Mouse (Mus musculus): ENCODE measurements around the gene Nacc1. TPM values are rescaled to one million over a fixed set of nuclear protein-coding genes. Genes with fewer than 3 reads are reported as not detected.

Nacc1 gene
- polyA plus RNA-seq, 1 experiment from 2014 or later: 19.1 TPM

DNA sequence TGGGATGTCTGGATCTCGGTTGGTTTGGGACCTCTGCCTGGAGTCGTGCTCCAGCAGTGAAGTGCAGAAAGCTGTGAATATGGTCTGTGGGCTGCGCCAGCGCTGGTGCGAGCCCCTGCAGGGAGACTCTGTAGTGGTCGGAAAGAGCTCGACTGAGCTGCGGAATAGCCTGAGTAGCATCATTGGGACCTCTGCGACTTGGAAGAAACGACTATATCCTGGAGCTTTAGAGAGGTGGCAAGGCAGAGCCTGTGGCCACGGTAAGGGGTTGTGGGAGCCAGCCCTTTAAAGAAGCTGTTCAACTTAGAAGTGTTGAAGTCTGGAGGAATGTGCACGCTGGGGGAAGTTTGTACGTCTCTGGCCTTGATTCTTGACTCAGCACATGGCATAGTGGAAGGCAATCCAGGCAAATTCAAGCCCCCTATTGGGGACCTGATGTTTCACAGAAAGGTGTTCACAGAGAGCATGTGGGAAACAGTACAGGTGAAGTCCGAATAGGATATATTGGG lies 22.2 kb downstream of the Nacc1 start:
- Histone ChIP-seq H3K4me3 (ENCODE audit: low read depth, low read length) (peak overlapping the region; percentile 95), H3K4me2 (peak overlapping the region; percentile 93), H3K27me3 (ENCODE audit: control insufficient read depth, insufficient read depth, low read length) (no peaks in the 10 kb centered on the region), H3K4me1 (ENCODE audit: control insufficient read depth, insufficient read depth, low read length) (peaks cover 17% of the 10 kb centered on the region), H3K27ac (ENCODE audit: low read depth, low read length) (peak overlapping the region; percentile 96), H3K9ac (ENCODE audit: low read depth, low read length) (peak overlapping the region; percentile 89), H3K36me3 (ENCODE audit: control insufficient read depth, insufficient read depth, low read length) (peaks cover 3% of the 10 kb centered on the region; the same call in 1 of the 2 replicates), H3K9me3 (replicated peaks; ENCODE audit: control insufficient read depth, low read length) (no peaks in the 10 kb centered on the region)
- 3% methylated on average over 14 of the region's 14 CpGs for WGBS (ENCODE audit: insufficient replicate concordance)
- ATAC-seq (replicated peaks; ENCODE audit: insufficient number of reproducible peaks, low FRiP score, low TSS enrichment): no peak

DNA sequence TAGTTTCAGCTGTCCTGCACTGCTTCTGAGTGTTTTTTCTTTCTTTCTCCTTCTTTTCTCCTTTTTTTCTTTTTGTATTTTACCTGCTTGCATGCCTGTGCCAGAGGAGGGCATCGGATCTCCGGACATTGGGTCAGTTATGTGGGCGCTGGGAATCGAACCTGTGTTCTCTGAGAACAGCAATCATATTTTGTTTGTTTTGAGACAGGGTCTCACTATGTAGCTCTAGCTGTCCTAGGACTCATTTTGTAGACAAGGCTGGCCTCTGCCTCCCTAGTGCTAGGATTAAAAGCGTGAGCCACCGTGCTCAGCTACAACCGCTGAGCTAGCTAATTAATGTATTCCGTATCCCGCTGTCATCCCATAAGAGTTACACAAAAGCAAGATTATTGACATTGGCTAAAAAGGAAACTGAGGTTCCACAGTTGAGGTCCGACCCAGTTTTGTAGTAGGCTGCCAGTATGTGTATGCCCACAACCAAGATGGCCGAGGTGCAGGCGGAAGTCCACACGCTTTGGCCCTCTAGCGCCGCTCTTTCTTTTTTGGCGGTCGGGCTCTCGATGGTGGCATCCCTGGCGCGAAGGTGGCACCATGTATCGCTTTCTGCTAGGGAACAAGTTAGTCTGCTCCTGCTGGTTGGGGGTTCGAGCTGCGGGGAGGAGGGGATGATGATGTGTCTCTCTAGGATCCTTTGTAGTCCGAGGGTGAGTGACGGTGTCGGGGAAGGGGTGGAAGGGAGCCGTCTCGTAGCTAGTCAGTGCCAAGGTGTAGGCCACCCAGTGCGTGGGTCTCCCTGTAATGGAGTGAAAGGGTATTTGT lies 22.9 kb downstream of the Nacc1 start:
- Histone ChIP-seq H3K9ac (ENCODE audit: low read depth, low read length) (peak overlapping the region; percentile 89), H3K9me3 (replicated peaks; ENCODE audit: control insufficient read depth, low read length) (no peaks in the 10 kb centered on the region), H3K4me3 (ENCODE audit: low read depth, low read length) (peak overlapping the region; percentile 95), H3K4me1 (ENCODE audit: control insufficient read depth, insufficient read depth, low read length) (peaks cover 22% of the 10 kb centered on the region), H3K4me2 (peak overlapping the region; percentile 93), H3K27me3 (ENCODE audit: control insufficient read depth, insufficient read depth, low read length) (no peaks in the 10 kb centered on the region), H3K27ac (ENCODE audit: low read depth, low read length) (peak overlapping the region; percentile 96), H3K36me3 (ENCODE audit: control insufficient read depth, insufficient read depth, low read length) (no peaks in the 10 kb centered on the region; the same call in 1 of the 2 replicates)
- no peak for ATAC-seq (replicated peaks; ENCODE audit: insufficient number of reproducible peaks, low FRiP score, low TSS enrichment)
- WGBS (ENCODE audit: insufficient replicate concordance): under 1% methylated on average over 29 of the region's 29 CpGs

DNA sequence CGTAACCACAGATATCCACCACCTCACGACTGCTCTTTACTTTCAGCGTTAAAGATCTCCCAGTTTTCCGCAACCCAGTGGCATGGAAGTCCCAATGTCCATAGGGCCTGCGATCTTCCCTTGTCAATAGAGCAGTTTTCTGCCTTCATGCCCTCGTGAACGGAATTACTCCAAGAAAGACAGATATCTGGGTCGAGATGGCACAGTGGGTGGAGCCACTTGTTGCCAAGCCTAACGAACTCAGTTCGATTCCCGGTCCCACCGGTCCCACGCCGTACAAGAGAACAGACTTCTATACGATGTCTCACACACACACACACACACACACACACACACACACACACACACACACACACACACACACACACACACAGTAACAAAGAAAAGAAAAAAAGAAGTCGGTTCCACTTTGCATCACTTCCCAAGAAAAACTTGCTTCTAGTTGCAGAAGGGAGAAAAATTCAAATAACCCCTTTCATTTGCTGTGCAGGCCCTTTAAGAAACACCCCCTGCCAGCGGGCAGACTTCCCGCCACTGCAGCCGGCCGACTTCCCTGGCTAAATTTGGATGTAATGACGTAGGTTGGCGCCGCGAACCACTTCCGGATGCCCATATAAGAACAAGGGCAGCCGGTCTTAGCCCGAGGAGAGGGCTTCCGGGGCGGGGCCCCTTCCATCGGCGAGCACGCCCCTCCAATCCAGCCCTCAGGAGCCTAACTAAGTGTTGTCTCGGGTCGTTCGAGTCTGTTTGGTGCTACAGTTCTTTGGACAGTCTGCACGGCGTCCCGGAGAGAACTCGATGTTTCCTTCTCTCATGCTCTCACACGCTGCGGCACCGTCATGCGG lies 24.0 kb downstream of the Nacc1 start:
- peak overlapping the region; percentile 95 for H3K4me3 ChIP-seq (ENCODE audit: low read depth, low read length)
- H3K27me3 ChIP-seq (ENCODE audit: control insufficient read depth, insufficient read depth, low read length): no peaks in the 10 kb centered on the region
- no peaks in the 10 kb centered on the region for H3K9me3 ChIP-seq (replicated peaks; ENCODE audit: control insufficient read depth, low read length)
- peak overlapping the region; percentile 89 for H3K9ac ChIP-seq (ENCODE audit: low read depth, low read length)
- H3K4me2 ChIP-seq: peak overlapping the region; percentile 93
- H3K4me1 ChIP-seq (ENCODE audit: control insufficient read depth, insufficient read depth, low read length): peaks cover 32% of the 10 kb centered on the region
- 2% methylated on average over 43 of the region's 43 CpGs for WGBS (ENCODE audit: insufficient replicate concordance)
- H3K36me3 ChIP-seq (ENCODE audit: control insufficient read depth, insufficient read depth, low read length): no peaks in the 10 kb centered on the region
- peak overlapping the region; percentile 96 for H3K27ac ChIP-seq (ENCODE audit: low read depth, low read length)
- peak; percentile 83 for ATAC-seq (replicated peaks; ENCODE audit: insufficient number of reproducible peaks, low FRiP score, low TSS enrichment)

DNA sequence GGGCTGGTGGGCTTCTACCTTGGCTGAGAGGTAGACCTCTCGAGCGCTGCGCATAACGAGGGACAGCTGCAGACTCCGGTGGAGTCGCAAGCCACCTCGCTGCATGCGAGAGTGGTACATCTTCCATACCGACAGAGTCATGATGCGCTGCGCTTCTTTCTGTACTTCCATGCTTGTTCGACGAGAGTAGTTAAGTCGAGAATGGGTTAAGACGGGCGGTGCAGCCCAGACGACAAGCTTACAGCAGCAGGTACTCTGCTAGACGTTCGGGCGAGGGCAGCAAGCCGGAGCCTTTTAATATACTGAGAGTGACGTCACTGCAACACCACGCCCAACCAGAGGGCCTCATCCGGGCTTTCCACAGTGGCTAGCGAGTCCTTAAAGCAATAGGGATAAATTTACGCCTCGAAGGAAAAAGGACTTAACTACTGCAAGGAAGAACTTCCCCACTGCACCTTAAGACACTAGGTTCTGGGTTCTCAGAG lies 25.0 kb downstream of the Nacc1 start, which contains the start of gene Ier2:
Gene Ier2 (minus strand): TSS at position 272 of the 485 bp plus-strand sequence.
- Histone ChIP-seq H3K36me3 (ENCODE audit: control insufficient read depth, insufficient read depth, low read length) (no peaks in the 10 kb centered on the region), H3K27ac (ENCODE audit: low read depth, low read length) (peak within 1 kb of the TSS; percentile 96), H3K9ac (ENCODE audit: low read depth, low read length) (peak within 1 kb of the TSS; percentile 98), H3K9me3 (replicated peaks; ENCODE audit: control insufficient read depth, low read length) (no peaks in the 10 kb centered on the region), H3K4me3 (ENCODE audit: low read depth, low read length) (peak within 1 kb of the TSS; percentile 95), H3K27me3 (ENCODE audit: control insufficient read depth, insufficient read depth, low read length) (no peaks in the 10 kb centered on the region), H3K4me1 (ENCODE audit: control insufficient read depth, insufficient read depth, low read length) (peaks cover 34% of the 10 kb centered on the region), H3K4me2 (peak within 1 kb of the TSS; percentile 93)
- WGBS (ENCODE audit: insufficient replicate concordance): under 1% methylated on average over 27 of the region's 27 CpGs
- peak; percentile 69 for ATAC-seq (replicated peaks; ENCODE audit: insufficient number of reproducible peaks, low FRiP score, low TSS enrichment)

DNA sequence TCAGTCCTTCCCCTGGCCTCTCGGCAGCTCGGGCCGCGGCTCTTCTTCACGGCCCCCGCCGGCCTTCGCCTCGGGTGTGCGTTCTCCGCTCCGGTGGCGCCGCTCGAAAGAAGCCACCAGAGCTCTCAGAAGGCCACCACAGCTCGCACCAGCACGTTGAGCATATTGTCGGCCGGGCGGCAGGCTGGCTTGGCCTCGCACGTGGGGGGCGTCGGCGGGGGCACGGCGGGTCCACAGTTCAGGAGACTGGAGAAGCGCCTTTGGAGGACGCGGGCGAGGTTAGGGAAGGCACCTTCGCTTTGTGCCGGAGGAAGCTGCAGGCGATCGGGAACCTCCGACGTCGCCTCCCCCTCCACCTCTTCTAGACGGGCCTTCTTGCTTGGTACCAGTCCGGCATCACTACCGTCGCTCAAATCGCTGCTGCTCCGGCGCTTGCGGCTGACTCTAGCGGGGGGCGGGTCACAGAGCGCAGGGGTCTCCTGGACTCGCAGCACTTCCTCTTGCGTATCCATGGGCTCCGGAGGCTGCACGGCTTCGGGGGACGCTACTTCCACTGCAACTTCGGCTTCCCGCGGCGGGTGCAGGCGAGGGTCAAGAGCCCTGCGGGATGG lies 25.6 kb downstream of the Nacc1 start:
- no peaks in the 10 kb centered on the region for H3K27me3 ChIP-seq (ENCODE audit: control insufficient read depth, insufficient read depth, low read length)
- H3K4me2 ChIP-seq: peak overlapping the region; percentile 93
- H3K9ac ChIP-seq (ENCODE audit: low read depth, low read length): peak overlapping the region; percentile 98
- 0 out of 2 replicates have a peak, but pooled peaks have one; percentile 3 for ATAC-seq (replicated peaks; ENCODE audit: insufficient number of reproducible peaks, low FRiP score, low TSS enrichment)
- no peaks in the 10 kb centered on the region for H3K9me3 ChIP-seq (replicated peaks; ENCODE audit: control insufficient read depth, low read length)
- peak overlapping the region; percentile 96 for H3K27ac ChIP-seq (ENCODE audit: low read depth, low read length)
- peaks cover 40% of the 10 kb centered on the region for H3K4me1 ChIP-seq (ENCODE audit: control insufficient read depth, insufficient read depth, low read length)
- under 1% methylated on average over 60 of the region's 61 CpGs for WGBS (ENCODE audit: insufficient replicate concordance)
- no peaks in the 10 kb centered on the region for H3K36me3 ChIP-seq (ENCODE audit: control insufficient read depth, insufficient read depth, low read length)
- peak overlapping the region; percentile 95 for H3K4me3 ChIP-seq (ENCODE audit: low read depth, low read length)

DNA sequence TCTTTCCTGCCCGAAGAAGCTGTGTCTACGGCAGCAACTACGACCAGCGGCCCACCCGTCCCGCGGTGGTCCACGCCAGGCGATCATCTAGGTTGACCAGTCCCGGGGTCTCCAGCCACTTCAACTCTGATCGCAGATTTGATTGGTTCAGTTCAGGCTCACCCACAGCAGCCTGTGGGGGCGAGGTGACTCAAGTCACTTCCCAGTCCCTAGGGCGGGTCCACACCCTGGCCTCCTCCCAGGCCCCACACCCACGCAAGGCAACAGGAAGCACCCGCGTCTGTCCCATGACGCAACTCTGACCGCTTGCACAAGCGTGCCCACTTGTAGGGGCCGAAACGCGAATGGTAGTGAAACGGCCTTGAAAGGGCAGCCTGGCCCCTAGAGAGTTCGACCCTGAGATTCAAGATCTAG lies 26.2 kb downstream of the Nacc1 start:
- ATAC-seq (replicated peaks; ENCODE audit: insufficient number of reproducible peaks, low FRiP score, low TSS enrichment): peak; percentile 51
- peaks cover 46% of the 10 kb centered on the region for H3K4me1 ChIP-seq (ENCODE audit: control insufficient read depth, insufficient read depth, low read length)
- H3K4me2 ChIP-seq: peak overlapping the region; percentile 93
- H3K27me3 ChIP-seq (ENCODE audit: control insufficient read depth, insufficient read depth, low read length): no peaks in the 10 kb centered on the region
- no peaks in the 10 kb centered on the region for H3K36me3 ChIP-seq (ENCODE audit: control insufficient read depth, insufficient read depth, low read length)
- WGBS (ENCODE audit: insufficient replicate concordance): under 1% methylated on average over 24 of the region's 24 CpGs
- H3K9ac ChIP-seq (ENCODE audit: low read depth, low read length): peak overlapping the region; percentile 98
- peak overlapping the region; percentile 96 for H3K27ac ChIP-seq (ENCODE audit: low read depth, low read length)
- no peaks in the 10 kb centered on the region for H3K9me3 ChIP-seq (replicated peaks; ENCODE audit: control insufficient read depth, low read length)
- peak overlapping the region; percentile 95 for H3K4me3 ChIP-seq (ENCODE audit: low read depth, low read length)

DNA sequence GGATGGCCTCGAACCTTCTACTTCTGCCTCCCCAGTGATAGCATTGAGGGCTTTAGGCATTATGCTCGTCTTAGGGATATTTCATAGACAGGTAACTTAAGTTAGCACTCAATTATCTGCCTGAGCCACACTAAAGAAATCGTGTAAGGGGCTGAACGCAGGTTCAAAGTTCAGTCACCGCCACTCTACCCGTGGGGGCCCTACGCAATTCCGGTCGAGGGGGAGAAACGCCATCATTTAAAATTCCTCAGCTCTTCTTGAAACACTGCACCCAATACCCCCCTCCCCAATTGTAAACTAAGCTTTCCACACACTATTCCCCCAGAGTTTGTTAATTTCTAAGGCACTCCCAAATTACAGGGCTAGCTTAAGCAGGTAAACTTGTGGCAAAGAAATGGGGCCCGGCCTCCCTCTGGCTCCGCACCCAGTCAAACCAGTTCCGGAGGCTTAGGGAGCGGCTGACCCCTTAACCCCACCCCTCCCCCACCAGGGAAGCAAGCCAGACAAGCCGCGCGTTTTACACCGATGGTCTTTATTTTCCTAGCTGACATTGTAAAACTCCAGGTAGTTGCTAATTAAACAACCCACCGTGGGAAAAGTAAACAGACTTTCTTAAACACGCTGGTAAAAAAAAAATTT lies 26.7 kb downstream of the Nacc1 start:
- Histone ChIP-seq H3K9me3 (replicated peaks; ENCODE audit: control insufficient read depth, low read length) (no peaks in the 10 kb centered on the region), H3K9ac (ENCODE audit: low read depth, low read length) (peak overlapping the region; percentile 98), H3K27ac (ENCODE audit: low read depth, low read length) (peak overlapping the region; percentile 96), H3K4me1 (ENCODE audit: control insufficient read depth, insufficient read depth, low read length) (peaks cover 48% of the 10 kb centered on the region), H3K27me3 (ENCODE audit: control insufficient read depth, insufficient read depth, low read length) (no peaks in the 10 kb centered on the region), H3K36me3 (ENCODE audit: control insufficient read depth, insufficient read depth, low read length) (no peaks in the 10 kb centered on the region), H3K4me3 (ENCODE audit: low read depth, low read length) (peak overlapping the region; percentile 95), H3K4me2 (peak overlapping the region; percentile 93)
- WGBS (ENCODE audit: insufficient replicate concordance): under 1% methylated on average over 20 of the region's 20 CpGs
- no peak for ATAC-seq (replicated peaks; ENCODE audit: insufficient number of reproducible peaks, low FRiP score, low TSS enrichment)

Measured in heart, embryonic 11.5 days (tissue).